Mouse (Mus musculus): Measurements from ENCODE around the gene Bhlhe41. TPM values are rescaled to one million over a fixed set of nuclear protein-coding genes. Genes with fewer than 3 reads are reported as not detected.

Gene Bhlhe41
- polyA plus RNA-seq (2015; fragmentation: Nextera tagmentation; extraction: Ambion mirVana) = 7.8 and 8.1 TPM in 2 replicates

GRCm38 (mm10) chr6:145865289-145865885, at the start of gene Bhlhe41:
Gene Bhlhe41 (minus strand): TSS chr6:145865558.
- Histone ChIP-seq H3K27ac (ENCODE audit: low read depth, low read length) (peak within 1 kb of the TSS; percentile 81), H3K9ac (ENCODE audit: low read depth, low read length) (peak within 1 kb of the TSS; percentile 86), H3K4me2 (ENCODE audit: low read length) (peak within 1 kb of the TSS; percentile 99), H3K4me3 (ENCODE audit: low read length) (peak within 1 kb of the TSS; percentile 82), H3K4me1 (ENCODE audit: control insufficient read depth, insufficient read depth, low read depth, low read length) (peaks cover 18% of the 10 kb centered on the region), H3K9me3 (ENCODE audit: control insufficient read depth, low read length) (no peaks in the 10 kb centered on the region), H3K36me3 (ENCODE audit: control insufficient read depth, insufficient read depth, low read length) (no peaks in the 10 kb centered on the region), H3K27me3 (replicated peaks; ENCODE audit: control insufficient read depth, insufficient read depth, low read length) (0 out of 2 replicates have a peak, but pooled peaks cover 2% of the 10 kb centered on the region)
- ATAC-seq = peak; percentile 74
- WGBS = under 1% methylated on average over 54 of the region's 57 CpGs

GRCm38 (mm10) chr6:145912232-145912631, 46.9 kb upstream of the Bhlhe41 start:
- no peaks in the 10 kb centered on the region for H3K4me1 ChIP-seq (ENCODE audit: control insufficient read depth, insufficient read depth, low read depth, low read length)
- no peaks in the 10 kb centered on the region for H3K27me3 ChIP-seq (replicated peaks; ENCODE audit: control insufficient read depth, insufficient read depth, low read length)
- no peak overlapping the region for H3K4me2 ChIP-seq (ENCODE audit: low read length)
- no peaks in the 10 kb centered on the region for H3K36me3 ChIP-seq (ENCODE audit: control insufficient read depth, insufficient read depth, low read length)
- ATAC-seq = no peak
- H3K4me3 ChIP-seq (ENCODE audit: low read length) = no peak overlapping the region
- no peak overlapping the region for H3K9ac ChIP-seq (ENCODE audit: low read depth, low read length)
- no peaks in the 10 kb centered on the region for H3K9me3 ChIP-seq (ENCODE audit: control insufficient read depth, low read length)
- no peak overlapping the region for H3K27ac ChIP-seq (ENCODE audit: low read depth, low read length)

- Histone ChIP-seq H3K4me1 (ENCODE audit: control insufficient read depth, insufficient read depth, low read depth, low read length) (no peaks in the 10 kb centered on the region), H3K9ac (ENCODE audit: low read depth, low read length) (no peak overlapping the region), H3K27me3 (replicated peaks; ENCODE audit: control insufficient read depth, insufficient read depth, low read length) (no peaks in the 10 kb centered on the region), H3K9me3 (ENCODE audit: control insufficient read depth, low read length) (no peaks in the 10 kb centered on the region), H3K27ac (ENCODE audit: low read depth, low read length) (no peak overlapping the region), H3K36me3 (ENCODE audit: control insufficient read depth, insufficient read depth, low read length) (no peaks in the 10 kb centered on the region), H3K4me2 (ENCODE audit: low read length) (no peak overlapping the region), H3K4me3 (ENCODE audit: low read length) (no peak overlapping the region)
- WGBS = 66% methylated on average over 3 of the region's 3 CpGs
- no peak for ATAC-seq
Measured at GRCm38 (mm10) chr6:145910469-145911426, 45.4 kb upstream of the Bhlhe41 start.

- Histone ChIP-seq H3K4me1 (ENCODE audit: control insufficient read depth, insufficient read depth, low read depth, low read length) (no peaks in the 10 kb centered on the region), H3K36me3 (ENCODE audit: control insufficient read depth, insufficient read depth, low read length) (no peaks in the 10 kb centered on the region), H3K27ac (ENCODE audit: low read depth, low read length) (no peak overlapping the region), H3K9ac (ENCODE audit: low read depth, low read length) (no peak overlapping the region), H3K27me3 (replicated peaks; ENCODE audit: control insufficient read depth, insufficient read depth, low read length) (no peaks in the 10 kb centered on the region), H3K4me3 (ENCODE audit: low read length) (no peak overlapping the region), H3K9me3 (ENCODE audit: control insufficient read depth, low read length) (no peaks in the 10 kb centered on the region), H3K4me2 (ENCODE audit: low read length) (no peak overlapping the region)
- ATAC-seq = no peak
- WGBS = 79% methylated on average over 4 of the region's 4 CpGs
Measured at GRCm38 (mm10) chr6:145909943-145910342, 44.6 kb upstream of the Bhlhe41 start.

GRCm38 (mm10) chr6:145906096-145906890, 40.9 kb upstream of the Bhlhe41 start:
- WGBS = 74% methylated on average over 7 of the region's 7 CpGs
- no peaks in the 10 kb centered on the region for H3K27me3 ChIP-seq (replicated peaks; ENCODE audit: control insufficient read depth, insufficient read depth, low read length)
- ATAC-seq = no peak

GRCm38 (mm10) chr6:145904616-145905015, 39.3 kb upstream of the Bhlhe41 start:
- Histone ChIP-seq H3K9ac (ENCODE audit: low read depth, low read length) (no peak overlapping the region), H3K4me3 (ENCODE audit: low read length) (no peak overlapping the region), H3K4me1 (ENCODE audit: control insufficient read depth, insufficient read depth, low read depth, low read length) (no peaks in the 10 kb centered on the region), H3K9me3 (ENCODE audit: control insufficient read depth, low read length) (no peaks in the 10 kb centered on the region), H3K27ac (ENCODE audit: low read depth, low read length) (no peak overlapping the region), H3K36me3 (ENCODE audit: control insufficient read depth, insufficient read depth, low read length) (no peaks in the 10 kb centered on the region), H3K4me2 (ENCODE audit: low read length) (no peak overlapping the region), H3K27me3 (replicated peaks; ENCODE audit: control insufficient read depth, insufficient read depth, low read length) (no peaks in the 10 kb centered on the region)
- 86% methylated on average over 5 of the region's 5 CpGs for WGBS
- ATAC-seq = no peak

More at GRCm38 (mm10) chr6:145906096-145906890, 40.9 kb upstream of the Bhlhe41 start:
- H3K36me3 ChIP-seq (ENCODE audit: control insufficient read depth, insufficient read depth, low read length) = no peaks in the 10 kb centered on the region
- H3K4me1 ChIP-seq (ENCODE audit: control insufficient read depth, insufficient read depth, low read depth, low read length) = no peaks in the 10 kb centered on the region
- H3K4me2 ChIP-seq (ENCODE audit: low read length) = no peak overlapping the region
- H3K4me3 ChIP-seq (ENCODE audit: low read length) = no peak overlapping the region
- no peaks in the 10 kb centered on the region for H3K9me3 ChIP-seq (ENCODE audit: control insufficient read depth, low read length)
- H3K27ac ChIP-seq (ENCODE audit: low read depth, low read length) = no peak overlapping the region
- no peak overlapping the region for H3K9ac ChIP-seq (ENCODE audit: low read depth, low read length)

GRCm38 (mm10) chr6:145904169-145904568, 38.8 kb upstream of the Bhlhe41 start:
- ATAC-seq = no peak

GRCm38 (mm10) chr6:145894669-145895342, 29.4 kb upstream of the Bhlhe41 start:
- Histone ChIP-seq H3K36me3 (ENCODE audit: control insufficient read depth, insufficient read depth, low read length) (no peaks in the 10 kb centered on the region), H3K27me3 (replicated peaks; ENCODE audit: control insufficient read depth, insufficient read depth, low read length) (no peaks in the 10 kb centered on the region), H3K4me1 (ENCODE audit: control insufficient read depth, insufficient read depth, low read depth, low read length) (no peaks in the 10 kb centered on the region), H3K9me3 (ENCODE audit: control insufficient read depth, low read length) (no peaks in the 10 kb centered on the region), H3K4me2 (ENCODE audit: low read length) (no peak overlapping the region), H3K4me3 (ENCODE audit: low read length) (no peak overlapping the region), H3K27ac (ENCODE audit: low read depth, low read length) (no peak overlapping the region), H3K9ac (ENCODE audit: low read depth, low read length) (no peak overlapping the region)
- 66% methylated on average over 8 of the region's 8 CpGs for WGBS
- no peak for ATAC-seq

More at GRCm38 (mm10) chr6:145904169-145904568, 38.8 kb upstream of the Bhlhe41 start:
- no peaks in the 10 kb centered on the region for H3K4me1 ChIP-seq (ENCODE audit: control insufficient read depth, insufficient read depth, low read depth, low read length)
- H3K9ac ChIP-seq (ENCODE audit: low read depth, low read length) = no peak overlapping the region
- no peaks in the 10 kb centered on the region for H3K9me3 ChIP-seq (ENCODE audit: control insufficient read depth, low read length)
- no peak overlapping the region for H3K4me2 ChIP-seq (ENCODE audit: low read length)
- H3K4me3 ChIP-seq (ENCODE audit: low read length) = no peak overlapping the region
- no peaks in the 10 kb centered on the region for H3K27me3 ChIP-seq (replicated peaks; ENCODE audit: control insufficient read depth, insufficient read depth, low read length)
- no peaks in the 10 kb centered on the region for H3K36me3 ChIP-seq (ENCODE audit: control insufficient read depth, insufficient read depth, low read length)
- WGBS = 91% methylated on average over 5 of the region's 5 CpGs
- no peak overlapping the region for H3K27ac ChIP-seq (ENCODE audit: low read depth, low read length)
